In the genomic region with DNA sequence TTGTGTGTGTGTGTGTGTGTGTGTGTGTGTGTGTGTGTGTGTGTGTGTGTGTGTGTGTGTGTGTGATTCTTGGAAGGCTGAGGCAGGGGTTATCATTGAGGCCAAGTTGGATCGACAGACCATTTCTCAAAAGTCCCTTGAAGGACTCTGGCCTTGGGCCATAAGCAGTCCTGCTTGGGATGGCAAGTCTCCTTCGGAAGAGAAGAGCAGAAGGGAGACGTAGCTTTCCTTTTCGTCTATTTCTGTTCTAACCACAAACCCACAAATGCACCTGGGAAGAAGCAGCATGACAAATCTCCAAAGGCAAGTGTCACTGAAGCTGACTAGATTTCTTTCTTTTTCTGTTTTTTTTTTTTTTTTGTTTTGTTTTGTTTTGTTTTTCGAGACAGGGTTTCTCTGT, we compare ENCODE assay signal across 25 mouse cellular contexts. TPM values are rescaled to one million over a fixed set of nuclear protein-coding genes. Genes with fewer than 3 reads are reported as not detected.
A peak's percentile ranks its signal among the peaks of the same experiment; 100 is the strongest.
DNase-seq lines count a peak whose midpoint lies in the region; ATAC-seq lines count a peak whose summit lies in the region.
"Had no signal": no experiment of that assay in that cellular context is flagged by ENCODE, and none has a peak within 500 bp of the region (broad histone marks: within the 10 kb centered on the region; RNA-seq: fewer than 3 reads in every experiment).

No protein-coding gene starts in this region.

- peak; percentile 61 for DNase-seq in heart, adult 11 months
- no peak for DNase-seq in heart, embryonic 10.5 days (ENCODE audit: low spot score)
- DNase-seq in T-cell, adult 2 months (ENCODE audit: low spot score), result no peak
- DNase-seq in right cerebral cortex, adult 2 months (ENCODE audit: low spot score in 2 of 2), result no peak
- DNase-seq: adrenal gland, adult 2 months; adrenal gland, postnatal 14 days; cerebellum, adult 11 months; cerebellum, adult 2 months; cerebellum, adult 9-11 months; cerebellum, postnatal 25 days; gastrocnemius, postnatal 25 days; heart, adult 2 months had no signal

- no peaks in the 10 kb centered on the region for H3K9me3 ChIP-seq in heart, embryonic 10.5 days
- H3K9me3 ChIP-seq: embryonic facial prominence, embryonic 12.5 days; embryonic facial prominence, embryonic 15.5 days; forebrain, embryonic 12.5 days; forebrain, embryonic 15.5 days; G1E; hindbrain, embryonic 13.5 days had no signal

- H3K4me3 ChIP-seq in heart, embryonic 10.5 days, result no peak overlapping the region
- H3K4me3 ChIP-seq: embryonic facial prominence, embryonic 12.5 days; embryonic facial prominence, embryonic 15.5 days; forebrain, embryonic 12.5 days; forebrain, embryonic 15.5 days; heart, adult 2 months; hindbrain, embryonic 13.5 days had no signal

- peaks cover 5% of the 10 kb centered on the region; the same call in 1 of the 2 replicates for H3K4me1 ChIP-seq in heart, embryonic 10.5 days
- H3K4me1 ChIP-seq: embryonic facial prominence, embryonic 12.5 days; forebrain, embryonic 12.5 days; forebrain, embryonic 15.5 days; hindbrain, embryonic 13.5 days had no signal

- peaks cover 66% of the 10 kb centered on the region for H3K36me3 ChIP-seq in heart, embryonic 10.5 days

- peak; percentile 20 for ATAC-seq in CD4-positive, CD25-positive, alpha-beta regulatory T cell, adult 4 months
- ATAC-seq in inflammation-experienced regulatory T-cells, adult 6 months, result peak; percentile 30
- ATAC-seq: forebrain, embryonic 15.5 days; hindbrain, embryonic 16.5 days; intestine, postnatal 0 days; Patski had no signal

- WGBS in heart, embryonic 10.5 days, result 81% methylated on average over 5 of the region's 5 CpGs

- H3K27me3 ChIP-seq in heart, embryonic 10.5 days (ENCODE audit: insufficient read depth, poor library complexity, severe bottlenecking), result no peaks in the 10 kb centered on the region
- H3K27me3 ChIP-seq: embryonic facial prominence, embryonic 12.5 days; embryonic facial prominence, embryonic 15.5 days; forebrain, embryonic 12.5 days; forebrain, embryonic 15.5 days; hindbrain, embryonic 13.5 days; Patski had no signal

- no peak overlapping the region for H3K27ac ChIP-seq in heart, embryonic 10.5 days
- H3K27ac ChIP-seq: embryonic facial prominence, embryonic 12.5 days; embryonic facial prominence, embryonic 15.5 days; forebrain, embryonic 12.5 days; forebrain, embryonic 15.5 days; heart, adult 2 months; hindbrain, embryonic 13.5 days had no signal

RNA-seq across cellular contexts. Expression of a gene that starts 15.4 kb away (rescaled TPM):
- 172 and 178 TPM in 2 replicates for polyA plus RNA-seq in heart, embryonic 10.5 days (2016; fragmentation: Nextera tagmentation; extraction: Ambion mirVana)
- 100 to 1,000 TPM; 205 to 239 TPM for polyA plus RNA-seq in CD4-positive, CD25-positive, alpha-beta regulatory T cell, adult 4 months (2017; shearing (Covaris generic))
- polyA plus RNA-seq in inflammation-experienced regulatory T-cells, adult 6 months (2017; shearing (Covaris generic)), result 100 to 1,000 TPM; 252 to 286 (median 255) TPM

RNA-seq across cellular contexts. Expression of a gene that starts 22.2 kb away (rescaled TPM):
- polyA plus RNA-seq in heart, embryonic 10.5 days (2016; fragmentation: Nextera tagmentation; extraction: Ambion mirVana), result 6.2 and 8.2 TPM in 2 replicates
- 1 to 10 TPM; 2.5 to 3.5 TPM for polyA plus RNA-seq in CD4-positive, CD25-positive, alpha-beta regulatory T cell, adult 4 months (2017; shearing (Covaris generic))
- polyA plus RNA-seq in inflammation-experienced regulatory T-cells, adult 6 months (2017; shearing (Covaris generic)), result 1 to 10 TPM in 2 of 3 experiments, under 1 TPM in 1; 0.97 to 2.0 (median 1.7) TPM

RNA-seq across cellular contexts. Expression of a gene that starts 36.2 kb away (rescaled TPM):
- polyA plus RNA-seq in heart, embryonic 10.5 days (2016; fragmentation: Nextera tagmentation; extraction: Ambion mirVana), result 9.9 and 11.5 TPM in 2 replicates
- 1 to 10 TPM; 7.9 to 8.7 TPM for polyA plus RNA-seq in CD4-positive, CD25-positive, alpha-beta regulatory T cell, adult 4 months (2017; shearing (Covaris generic))
- 1 to 10 TPM; 2.7 to 7.7 (median 6.8) TPM for polyA plus RNA-seq in inflammation-experienced regulatory T-cells, adult 6 months (2017; shearing (Covaris generic))

RNA-seq across cellular contexts. Expression of a gene that starts 45.6 kb away (rescaled TPM):
- polyA plus RNA-seq in heart, embryonic 10.5 days (2016; fragmentation: Nextera tagmentation; extraction: Ambion mirVana), result 0.91 and 2.9 TPM in 2 replicates
- polyA plus RNA-seq in CD4-positive, CD25-positive, alpha-beta regulatory T cell, adult 4 months (2017; shearing (Covaris generic)), result not detected
- polyA plus RNA-seq in inflammation-experienced regulatory T-cells, adult 6 months (2017; shearing (Covaris generic)), result not detected
- polyA plus RNA-seq: adrenal gland, adult 2 months; G1E; gonadal fat pad, adult 2 months; heart, adult 2 months; heart, postnatal 0 days; Patski had no signal

RNA-seq across cellular contexts. Expression of a gene that starts 55.2 kb away (rescaled TPM):
- polyA plus RNA-seq in heart, embryonic 10.5 days (2016; fragmentation: Nextera tagmentation; extraction: Ambion mirVana), result 188 and 232 TPM in 2 replicates
- polyA plus RNA-seq in CD4-positive, CD25-positive, alpha-beta regulatory T cell, adult 4 months (2017; shearing (Covaris generic)), result 100 to 1,000 TPM; 166 to 286 TPM
- polyA plus RNA-seq in inflammation-experienced regulatory T-cells, adult 6 months (2017; shearing (Covaris generic)), result 100 to 1,000 TPM; 147 to 171 (median 151) TPM
